Mouse (Mus musculus): ENCODE measurements around the gene Pik3cd. TPM values are rescaled to one million over a fixed set of nuclear protein-coding genes. Genes with fewer than 3 reads are reported as not detected.

Pik3cd gene
- polyA plus RNA-seq, 1 experiment from 2014 or later = 15.7 TPM

- Histone ChIP-seq H3K4me3 (ENCODE audit: low read depth, low read length) (no peak overlapping the region), H3K4me1 (ENCODE audit: control insufficient read depth, insufficient read depth, low read length) (no peaks in the 10 kb centered on the region), H3K27ac (ENCODE audit: low read length) (no peak overlapping the region), H3K36me3 (ENCODE audit: control insufficient read depth, insufficient read depth, low read length) (peaks cover 59% of the 10 kb centered on the region), H3K27me3 (ENCODE audit: control insufficient read depth, insufficient read depth, low read depth, low read length) (no peaks in the 10 kb centered on the region), H3K9me3 (replicated peaks; ENCODE audit: control insufficient read depth, low read length, poor library complexity, severe bottlenecking) (no peaks in the 10 kb centered on the region), H3K4me2 (ENCODE audit: low read length) (no peak overlapping the region), H3K9ac (ENCODE audit: low read depth, low read length) (no peak overlapping the region)
- no peak for ATAC-seq
- 74% methylated on average over 24 of the region's 24 CpGs for WGBS
Observed at GRCm38 (mm10) chr4:149650493-149651193, 51.7 kb downstream of the Pik3cd start.

GRCm38 (mm10) chr4:149648031-149648805 is 54.2 kb downstream of the Pik3cd start:
- no peak for ATAC-seq
- Histone ChIP-seq H3K27me3 (ENCODE audit: control insufficient read depth, insufficient read depth, low read depth, low read length) (no peaks in the 10 kb centered on the region), H3K4me2 (ENCODE audit: low read length) (no peak overlapping the region), H3K9ac (ENCODE audit: low read depth, low read length) (no peak overlapping the region), H3K4me3 (ENCODE audit: low read depth, low read length) (no peak overlapping the region), H3K9me3 (replicated peaks; ENCODE audit: control insufficient read depth, low read length, poor library complexity, severe bottlenecking) (no peaks in the 10 kb centered on the region), H3K27ac (ENCODE audit: low read length) (no peak overlapping the region), H3K4me1 (ENCODE audit: control insufficient read depth, insufficient read depth, low read length) (no peaks in the 10 kb centered on the region), H3K36me3 (ENCODE audit: control insufficient read depth, insufficient read depth, low read length) (peaks cover 57% of the 10 kb centered on the region)
- 87% methylated on average over 20 of the region's 20 CpGs for WGBS

- peaks cover 57% of the 10 kb centered on the region for H3K36me3 ChIP-seq (ENCODE audit: control insufficient read depth, insufficient read depth, low read length)
- no peak for ATAC-seq
- H3K4me1 ChIP-seq (ENCODE audit: control insufficient read depth, insufficient read depth, low read length) = no peaks in the 10 kb centered on the region
- no peak overlapping the region for H3K4me3 ChIP-seq (ENCODE audit: low read depth, low read length)
- 90% methylated on average over 9 of the region's 9 CpGs for WGBS
- no peak overlapping the region for H3K4me2 ChIP-seq (ENCODE audit: low read length)
- no peaks in the 10 kb centered on the region for H3K9me3 ChIP-seq (replicated peaks; ENCODE audit: control insufficient read depth, low read length, poor library complexity, severe bottlenecking)
- no peaks in the 10 kb centered on the region for H3K27me3 ChIP-seq (ENCODE audit: control insufficient read depth, insufficient read depth, low read depth, low read length)
- H3K27ac ChIP-seq (ENCODE audit: low read length) = no peak overlapping the region
- no peak overlapping the region for H3K9ac ChIP-seq (ENCODE audit: low read depth, low read length)
Observed at GRCm38 (mm10) chr4:149645761-149646160, 56.6 kb downstream of the Pik3cd start.

GRCm38 (mm10) chr4:149641956-149642355 is 60.4 kb downstream of the Pik3cd start:
- peaks cover 43% of the 10 kb centered on the region for H3K36me3 ChIP-seq (ENCODE audit: control insufficient read depth, insufficient read depth, low read length)
- H3K4me2 ChIP-seq (ENCODE audit: low read length) = no peak overlapping the region
- H3K27ac ChIP-seq (ENCODE audit: low read length) = no peak overlapping the region
- no peak overlapping the region for H3K9ac ChIP-seq (ENCODE audit: low read depth, low read length)
- no peak for ATAC-seq
- WGBS = 83% methylated on average over 5 of the region's 5 CpGs
- H3K4me1 ChIP-seq (ENCODE audit: control insufficient read depth, insufficient read depth, low read length) = no peaks in the 10 kb centered on the region
- H3K9me3 ChIP-seq (replicated peaks; ENCODE audit: control insufficient read depth, low read length, poor library complexity, severe bottlenecking) = no peaks in the 10 kb centered on the region
- H3K27me3 ChIP-seq (ENCODE audit: control insufficient read depth, insufficient read depth, low read depth, low read length) = no peaks in the 10 kb centered on the region
- no peak overlapping the region for H3K4me3 ChIP-seq (ENCODE audit: low read depth, low read length)

GRCm38 (mm10) chr4:149641400-149641799 is 61.0 kb downstream of the Pik3cd start:
- no peak overlapping the region for H3K4me3 ChIP-seq (ENCODE audit: low read depth, low read length)
- no peaks in the 10 kb centered on the region for H3K27me3 ChIP-seq (ENCODE audit: control insufficient read depth, insufficient read depth, low read depth, low read length)
- no peak overlapping the region for H3K4me2 ChIP-seq (ENCODE audit: low read length)
- 83% methylated on average over 8 of the region's 8 CpGs for WGBS
- H3K36me3 ChIP-seq (ENCODE audit: control insufficient read depth, insufficient read depth, low read length) = peaks cover 38% of the 10 kb centered on the region
- no peak overlapping the region for H3K27ac ChIP-seq (ENCODE audit: low read length)
- no peaks in the 10 kb centered on the region for H3K9me3 ChIP-seq (replicated peaks; ENCODE audit: control insufficient read depth, low read length, poor library complexity, severe bottlenecking)
- H3K4me1 ChIP-seq (ENCODE audit: control insufficient read depth, insufficient read depth, low read length) = no peaks in the 10 kb centered on the region
- H3K9ac ChIP-seq (ENCODE audit: low read depth, low read length) = no peak overlapping the region
- ATAC-seq = no peak

DNA sequence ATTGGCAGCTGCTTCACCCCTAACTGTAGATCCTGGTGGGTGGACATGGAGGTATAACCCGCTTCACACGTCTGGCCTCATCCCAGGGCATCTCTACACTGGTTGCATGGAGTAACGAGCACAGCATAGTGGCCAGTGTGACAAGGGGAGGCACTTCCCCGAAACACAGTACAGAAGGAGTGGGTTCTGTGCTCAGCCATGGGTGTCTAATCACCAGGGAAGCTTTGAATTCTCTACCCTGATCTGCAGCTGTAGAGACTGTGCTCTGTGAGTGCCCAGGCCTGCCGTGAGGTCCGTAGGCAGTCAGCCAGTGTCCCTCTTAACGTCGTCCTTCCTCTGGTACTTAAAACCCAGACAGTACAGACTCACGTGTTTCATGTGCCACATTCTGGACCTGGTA is 61.5 kb downstream of the Pik3cd start:
- no peak for ATAC-seq
- WGBS = 50% methylated on average over 9 of the region's 9 CpGs
- Histone ChIP-seq H3K36me3 (ENCODE audit: control insufficient read depth, insufficient read depth, low read length) (peaks cover 33% of the 10 kb centered on the region), H3K27me3 (ENCODE audit: control insufficient read depth, insufficient read depth, low read depth, low read length) (no peaks in the 10 kb centered on the region), H3K27ac (ENCODE audit: low read length) (no peak overlapping the region), H3K9ac (ENCODE audit: low read depth, low read length) (no peak overlapping the region), H3K9me3 (replicated peaks; ENCODE audit: control insufficient read depth, low read length, poor library complexity, severe bottlenecking) (no peaks in the 10 kb centered on the region), H3K4me2 (ENCODE audit: low read length) (no peak overlapping the region), H3K4me1 (ENCODE audit: control insufficient read depth, insufficient read depth, low read length) (no peaks in the 10 kb centered on the region), H3K4me3 (ENCODE audit: low read depth, low read length) (no peak overlapping the region)

GRCm38 (mm10) chr4:149637942-149638341 is 64.4 kb downstream of the Pik3cd start:
- no peak for ATAC-seq
- Histone ChIP-seq H3K27ac (ENCODE audit: low read length) (no peak overlapping the region), H3K9me3 (replicated peaks; ENCODE audit: control insufficient read depth, low read length, poor library complexity, severe bottlenecking) (no peaks in the 10 kb centered on the region), H3K27me3 (ENCODE audit: control insufficient read depth, insufficient read depth, low read depth, low read length) (no peaks in the 10 kb centered on the region), H3K4me3 (ENCODE audit: low read depth, low read length) (no peak overlapping the region), H3K9ac (ENCODE audit: low read depth, low read length) (no peak overlapping the region), H3K4me1 (ENCODE audit: control insufficient read depth, insufficient read depth, low read length) (no peaks in the 10 kb centered on the region), H3K36me3 (ENCODE audit: control insufficient read depth, insufficient read depth, low read length) (peaks cover 30% of the 10 kb centered on the region), H3K4me2 (ENCODE audit: low read length) (no peak overlapping the region)
- WGBS = 94% methylated on average over 7 of the region's 7 CpGs

DNA sequence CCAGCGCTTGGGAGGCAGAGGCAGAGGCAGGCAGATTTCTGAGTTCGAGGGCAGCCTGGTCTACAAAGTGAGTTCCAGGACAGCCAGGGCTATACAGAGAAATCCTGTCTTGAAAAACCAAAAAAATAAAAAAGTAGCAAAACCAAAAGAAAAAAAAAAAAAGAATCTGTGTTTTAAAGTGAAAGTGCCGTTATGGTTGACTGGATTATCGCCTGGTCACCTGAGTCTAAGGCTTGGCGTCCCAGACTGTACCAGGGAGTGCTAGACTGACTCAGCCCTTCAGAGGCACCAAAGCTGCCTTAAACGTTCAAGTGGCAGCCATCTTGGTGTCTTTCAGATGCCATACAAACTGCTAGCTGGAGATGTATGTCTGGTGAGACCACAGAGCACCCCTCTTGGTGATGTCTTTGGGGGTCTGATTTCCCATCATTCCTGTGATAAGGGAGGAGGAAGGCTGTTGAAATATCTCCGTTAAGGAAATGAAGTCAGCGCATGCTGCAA is 66.4 kb downstream of the Pik3cd start:
- H3K9me3 ChIP-seq (replicated peaks; ENCODE audit: control insufficient read depth, low read length, poor library complexity, severe bottlenecking) = no peaks in the 10 kb centered on the region
- H3K36me3 ChIP-seq (ENCODE audit: control insufficient read depth, insufficient read depth, low read length) = peaks cover 40% of the 10 kb centered on the region
- 93% methylated on average over 8 of the region's 8 CpGs for WGBS
- no peak overlapping the region for H3K27ac ChIP-seq (ENCODE audit: low read length)
- no peaks in the 10 kb centered on the region for H3K27me3 ChIP-seq (ENCODE audit: control insufficient read depth, insufficient read depth, low read depth, low read length)
- H3K4me3 ChIP-seq (ENCODE audit: low read depth, low read length) = no peak overlapping the region
- no peak overlapping the region for H3K9ac ChIP-seq (ENCODE audit: low read depth, low read length)
- no peaks in the 10 kb centered on the region for H3K4me1 ChIP-seq (ENCODE audit: control insufficient read depth, insufficient read depth, low read length)
- ATAC-seq = no peak
- no peak overlapping the region for H3K4me2 ChIP-seq (ENCODE audit: low read length)

DNA sequence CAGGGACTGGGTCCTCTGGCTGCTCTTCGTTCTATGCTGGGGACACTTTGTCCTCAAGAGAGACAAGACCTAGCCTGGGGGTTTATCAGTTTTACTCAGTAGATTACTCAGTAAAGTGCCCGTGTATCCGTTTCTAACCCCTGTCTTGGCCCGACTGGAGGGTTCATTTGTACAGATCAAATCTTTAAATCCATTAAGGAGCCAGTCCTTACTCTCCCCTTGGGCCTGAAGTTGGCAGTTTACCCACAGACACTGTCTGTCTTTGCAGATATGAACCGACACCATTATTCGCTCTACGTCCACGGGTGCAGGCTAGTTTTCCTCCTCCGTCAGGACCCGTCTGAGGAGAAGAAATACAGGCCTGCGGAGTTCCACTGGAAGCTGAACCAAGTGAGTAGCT is 67.4 kb downstream of the Pik3cd start:
- H3K4me1 ChIP-seq (ENCODE audit: control insufficient read depth, insufficient read depth, low read length) = no peaks in the 10 kb centered on the region
- H3K9ac ChIP-seq (ENCODE audit: low read depth, low read length) = no peak overlapping the region
- peaks cover 36% of the 10 kb centered on the region for H3K36me3 ChIP-seq (ENCODE audit: control insufficient read depth, insufficient read depth, low read length)
- no peaks in the 10 kb centered on the region for H3K27me3 ChIP-seq (ENCODE audit: control insufficient read depth, insufficient read depth, low read depth, low read length)
- no peak overlapping the region for H3K27ac ChIP-seq (ENCODE audit: low read length)
- no peak for ATAC-seq
- H3K4me3 ChIP-seq (ENCODE audit: low read depth, low read length) = no peak overlapping the region
- no peak overlapping the region for H3K4me2 ChIP-seq (ENCODE audit: low read length)
- no peaks in the 10 kb centered on the region for H3K9me3 ChIP-seq (replicated peaks; ENCODE audit: control insufficient read depth, low read length, poor library complexity, severe bottlenecking)
- WGBS = 95% methylated on average over 11 of the region's 11 CpGs

All from midbrain, embryonic 16.5 days (tissue).